Mouse (Mus musculus): ENCODE data around the gene Glt1d1.

GRCm38 (mm10) chr5:127691085-127691484 lies 59.0 kb downstream of the Glt1d1 start:
- TF ChIP-seq CTCF (IDR thresholded peaks at IDR 0.05; ENCODE audit: low read depth) (peak; percentile 13; the same call in 1 of the 2 replicates), EP300 (optimal IDR thresholded peaks at IDR 0.05) (no peak)
